Mouse (Mus musculus): ENCODE results near the gene Mthfd1. TPM values are rescaled to one million over a fixed set of nuclear protein-coding genes. Genes with fewer than 3 reads are reported as not detected.
A peak's percentile ranks its signal among the peaks of the same experiment; 100 is the strongest.
"Not testable (repeated sequence)": the region's sequence is repeated elsewhere in the genome, so short reads cannot be mapped to it uniquely, and the experiment has no call there.

Mthfd1 gene
- polyA plus RNA-seq (2014; fragmentation: Nextera tagmentation; extraction: Ambion mirVana): 98.8 and 101 TPM in 2 replicates

- H3K27ac ChIP-seq (ENCODE audit: low read depth): peak within 1 kb of the TSS; percentile 68
- WGBS: 2% methylated on average over 43 of the region's 43 CpGs
- no peaks in the 10 kb centered on the region for H3K36me3 ChIP-seq (ENCODE audit: control insufficient read depth, insufficient read depth, low read length)
- peak; percentile 95 for DNase-seq (ENCODE audit: low spot score)
- no peaks in the 10 kb centered on the region for H3K27me3 ChIP-seq (replicated peaks; ENCODE audit: control insufficient read depth, insufficient read depth, low read length)
- peaks cover 12% of the 10 kb centered on the region for H3K4me1 ChIP-seq (replicated peaks; ENCODE audit: control insufficient read depth, insufficient read depth, low read length)
- ATAC-seq (replicated peaks; ENCODE audit: low FRiP score, low TSS enrichment, low read depth): peak; percentile 99
- H3K4me2 ChIP-seq (ENCODE audit: low read length): peak within 1 kb of the TSS; percentile 92
- H3K9ac ChIP-seq (ENCODE audit: low read length): peak within 1 kb of the TSS; percentile 67
- H3K4me3 ChIP-seq (ENCODE audit: low read depth, low read length): peak within 1 kb of the TSS; percentile 73
- H3K9me3 ChIP-seq (ENCODE audit: control insufficient read depth, low read length): no peaks in the 10 kb centered on the region
These were observed at the start of gene Mthfd1 for GRCm38 (mm10) chr12:76254725-76255498. TSS of gene Mthfd1 (plus strand) at chr12:76255298.

- ATAC-seq (replicated peaks; ENCODE audit: low FRiP score, low TSS enrichment, low read depth) (no peak), DNase-seq (ENCODE audit: low spot score) (no peak)
- H3K4me1 ChIP-seq (replicated peaks; ENCODE audit: control insufficient read depth, insufficient read depth, low read length): no peaks in the 10 kb centered on the region
- WGBS: 89% methylated on average over 5 of the region's 5 CpGs
- H3K9me3 ChIP-seq (ENCODE audit: control insufficient read depth, low read length): no peaks in the 10 kb centered on the region
- no peaks in the 10 kb centered on the region for H3K27me3 ChIP-seq (replicated peaks; ENCODE audit: control insufficient read depth, insufficient read depth, low read length)
- H3K27ac ChIP-seq (ENCODE audit: low read depth): no peak overlapping the region
- no peak overlapping the region for H3K4me3 ChIP-seq (ENCODE audit: low read depth, low read length)
- H3K4me2 ChIP-seq (ENCODE audit: low read length): no peak overlapping the region
- H3K36me3 ChIP-seq (ENCODE audit: control insufficient read depth, insufficient read depth, low read length): no peaks in the 10 kb centered on the region
- H3K9ac ChIP-seq (ENCODE audit: low read length): no peak overlapping the region
These were observed 45.6 kb upstream of the Mthfd1 start for GRCm38 (mm10) chr12:76209429-76209974.

GRCm38 (mm10) chr12:76215121-76215520, 40.0 kb upstream of the Mthfd1 start:
- Histone ChIP-seq H3K9me3 (ENCODE audit: control insufficient read depth, low read length) (no peaks in the 10 kb centered on the region), H3K27ac (ENCODE audit: low read depth) (no peak overlapping the region), H3K4me3 (ENCODE audit: low read depth, low read length) (no peak overlapping the region), H3K36me3 (ENCODE audit: control insufficient read depth, insufficient read depth, low read length) (no peaks in the 10 kb centered on the region), H3K4me2 (ENCODE audit: low read length) (no peak overlapping the region), H3K4me1 (replicated peaks; ENCODE audit: control insufficient read depth, insufficient read depth, low read length) (no peaks in the 10 kb centered on the region), H3K27me3 (replicated peaks; ENCODE audit: control insufficient read depth, insufficient read depth, low read length) (no peaks in the 10 kb centered on the region), H3K9ac (ENCODE audit: low read length) (no peak overlapping the region)
- ATAC-seq (replicated peaks; ENCODE audit: low FRiP score, low TSS enrichment, low read depth) (no peak), DNase-seq (ENCODE audit: low spot score) (no peak)
- WGBS: 27% methylated on average over 5 of the region's 5 CpGs

GRCm38 (mm10) chr12:76216716-76217115, 38.4 kb upstream of the Mthfd1 start:
- no peaks in the 10 kb centered on the region for H3K36me3 ChIP-seq (ENCODE audit: control insufficient read depth, insufficient read depth, low read length)
- H3K27ac ChIP-seq (ENCODE audit: low read depth): no peak overlapping the region
- DNase-seq (ENCODE audit: low spot score): no peak
- H3K27me3 ChIP-seq (replicated peaks; ENCODE audit: control insufficient read depth, insufficient read depth, low read length): no peaks in the 10 kb centered on the region
- no peak overlapping the region for H3K9ac ChIP-seq (ENCODE audit: low read length)
- ATAC-seq (replicated peaks; ENCODE audit: low FRiP score, low TSS enrichment, low read depth): no peak
- H3K4me1 ChIP-seq (replicated peaks; ENCODE audit: control insufficient read depth, insufficient read depth, low read length): no peaks in the 10 kb centered on the region
- H3K9me3 ChIP-seq (ENCODE audit: control insufficient read depth, low read length): no peaks in the 10 kb centered on the region
- no peak overlapping the region for H3K4me2 ChIP-seq (ENCODE audit: low read length)
- 73% methylated on average over 11 of the region's 11 CpGs for WGBS
- H3K4me3 ChIP-seq (ENCODE audit: low read depth, low read length): no peak overlapping the region

- ATAC-seq (replicated peaks; ENCODE audit: low FRiP score, low TSS enrichment, low read depth); H3K4me1 ChIP-seq (replicated peaks; ENCODE audit: control insufficient read depth, insufficient read depth, low read length); H3K27me3 ChIP-seq (replicated peaks; ENCODE audit: control insufficient read depth, insufficient read depth, low read length): not testable (repeated sequence)
These were observed 33.0 kb upstream of the Mthfd1 start for GRCm38 (mm10) chr12:76222104-76222503.

GRCm38 (mm10) chr12:76230644-76231043, 24.5 kb upstream of the Mthfd1 start:
- 78% methylated on average over 6 of the region's 6 CpGs for WGBS
- no peak for DNase-seq (ENCODE audit: low spot score)
- H3K9ac ChIP-seq (ENCODE audit: low read length): no peak overlapping the region

More at GRCm38 (mm10) chr12:76222104-76222503, 33.0 kb upstream of the Mthfd1 start:
- H3K4me3 ChIP-seq (ENCODE audit: low read depth, low read length); H3K27ac ChIP-seq (ENCODE audit: low read depth); H3K36me3 ChIP-seq (ENCODE audit: control insufficient read depth, insufficient read depth, low read length); H3K9me3 ChIP-seq (ENCODE audit: control insufficient read depth, low read length); H3K9ac ChIP-seq (ENCODE audit: low read length); DNase-seq (ENCODE audit: low spot score); H3K4me2 ChIP-seq (ENCODE audit: low read length): not testable (repeated sequence)
- WGBS: 86% methylated on average over 4 of the region's 8 CpGs

GRCm38 (mm10) chr12:76235253-76235652, 19.8 kb upstream of the Mthfd1 start:
- H3K4me2 ChIP-seq (ENCODE audit: low read length): no peak overlapping the region
- no peak overlapping the region for H3K9ac ChIP-seq (ENCODE audit: low read length)
- H3K9me3 ChIP-seq (ENCODE audit: control insufficient read depth, low read length): no peaks in the 10 kb centered on the region
- DNase-seq (ENCODE audit: low spot score) (no peak), ATAC-seq (replicated peaks; ENCODE audit: low FRiP score, low TSS enrichment, low read depth) (no peak)
- H3K27me3 ChIP-seq (replicated peaks; ENCODE audit: control insufficient read depth, insufficient read depth, low read length): no peaks in the 10 kb centered on the region
- 93% methylated on average over 6 of the region's 6 CpGs for WGBS
- H3K4me1 ChIP-seq (replicated peaks; ENCODE audit: control insufficient read depth, insufficient read depth, low read length): no peaks in the 10 kb centered on the region
- no peak overlapping the region for H3K4me3 ChIP-seq (ENCODE audit: low read depth, low read length)
- no peaks in the 10 kb centered on the region for H3K36me3 ChIP-seq (ENCODE audit: control insufficient read depth, insufficient read depth, low read length)
- H3K27ac ChIP-seq (ENCODE audit: low read depth): no peak overlapping the region

More at GRCm38 (mm10) chr12:76230644-76231043, 24.5 kb upstream of the Mthfd1 start:
- Histone ChIP-seq H3K27ac (ENCODE audit: low read depth) (no peak overlapping the region), H3K9me3 (ENCODE audit: control insufficient read depth, low read length) (no peaks in the 10 kb centered on the region), H3K4me1 (replicated peaks; ENCODE audit: control insufficient read depth, insufficient read depth, low read length) (no peaks in the 10 kb centered on the region), H3K4me2 (ENCODE audit: low read length) (no peak overlapping the region), H3K4me3 (ENCODE audit: low read depth, low read length) (no peak overlapping the region), H3K36me3 (ENCODE audit: control insufficient read depth, insufficient read depth, low read length) (no peaks in the 10 kb centered on the region), H3K27me3 (replicated peaks; ENCODE audit: control insufficient read depth, insufficient read depth, low read length) (no peaks in the 10 kb centered on the region)
- ATAC-seq (replicated peaks; ENCODE audit: low FRiP score, low TSS enrichment, low read depth): no peak

GRCm38 (mm10) chr12:76239145-76239838, 15.8 kb upstream of the Mthfd1 start:
- H3K9me3 ChIP-seq (ENCODE audit: control insufficient read depth, low read length): no peaks in the 10 kb centered on the region

More at GRCm38 (mm10) chr12:76239145-76239838, 15.8 kb upstream of the Mthfd1 start:
- Histone ChIP-seq H3K27me3 (replicated peaks; ENCODE audit: control insufficient read depth, insufficient read depth, low read length) (no peaks in the 10 kb centered on the region), H3K4me3 (ENCODE audit: low read depth, low read length) (no peak overlapping the region), H3K27ac (ENCODE audit: low read depth) (no peak overlapping the region), H3K36me3 (ENCODE audit: control insufficient read depth, insufficient read depth, low read length) (no peaks in the 10 kb centered on the region), H3K4me1 (replicated peaks; ENCODE audit: control insufficient read depth, insufficient read depth, low read length) (no peaks in the 10 kb centered on the region), H3K4me2 (ENCODE audit: low read length) (no peak overlapping the region), H3K9ac (ENCODE audit: low read length) (no peak overlapping the region)
- no peak for DNase-seq (ENCODE audit: low spot score)
- WGBS: 58% methylated on average over 10 of the region's 10 CpGs
- ATAC-seq (replicated peaks; ENCODE audit: low FRiP score, low TSS enrichment, low read depth): no peak

All from intestine, embryonic 14.5 days (tissue).